Mouse (Mus musculus) stomach, postnatal 0 days (tissue): ENCODE data around the gene Pjvk.

ENCODE experiments used
- CTCF ChIP-seq: IDR thresholded peaks from 2 replicates; pipeline ENCODE4 v1.5.1; 2016; ENCODE audit warnings: antibody characterized with exemption, low read depth, mild to moderate bottlenecking, moderate library complexity
- EP300 ChIP-seq: optimal IDR thresholded peaks from 2 replicates; pipeline ENCODE3; 2016; ENCODE audit warnings: antibody characterized with exemption

- no peak for TF ChIP-seq CTCF
- no peak for TF ChIP-seq EP300
Observed at GRCm38 (mm10) chr2:76672966-76673392, 24.7 kb downstream of the Pjvk start, which contains the start of gene Fkbp7.
